Mouse (Mus musculus) MEL (cell line): ENCODE results near the gene Sh3bp4.

Experiments
- CHD2 ChIP-seq: IDR thresholded peaks from 2 replicates; pipeline ENCODE4 v1.6.1; 2011; ENCODE audit warnings: low read length, improper control_type of control experiment
- CTCF ChIP-seq, 3 experiments: IDR thresholded peaks in 2 of 3; conservative IDR thresholded peaks in 1 of 3; 2 replicates each; pipeline ENCODE4 v1.5.1; 2011 to 2012; ENCODE audit warnings: low read length in 3 of 3, low read depth in 2 of 3, mild to moderate bottlenecking in 2 of 3, improper control_type of control experiment in 1 of 3, inconsistent platforms in 1 of 3, mixed read lengths in 1 of 3, moderate library complexity in 1 of 3; ENCODE audit not compliant: control insufficient read depth in 1 of 3, insufficient read depth in 1 of 3, poor library complexity in 1 of 3, severe bottlenecking in 1 of 3
- EP300 ChIP-seq, 2 experiments: IDR thresholded peaks; 2 replicates each; pipeline ENCODE4 v1.6.1; 2011; ENCODE audit warnings: improper control_type of control experiment in 2 of 2, low read length in 2 of 2, low read depth in 1 of 2, mild to moderate bottlenecking in 1 of 2
- HCFC1 ChIP-seq: IDR thresholded peaks from 2 replicates; pipeline ENCODE4 v1.6.1; 2012; ENCODE audit warnings: low read depth, mild to moderate bottlenecking, inconsistent platforms, low read length, improper control_type of control experiment, moderate library complexity
- KAT2A ChIP-seq: conservative IDR thresholded peaks from 2 replicates; pipeline ENCODE4 v1.6.1; 2012; ENCODE audit warnings: low read depth, low read length, improper control_type of control experiment, inconsistent platforms
- MAX ChIP-seq: IDR thresholded peaks from 2 replicates; pipeline ENCODE4 v1.6.1; 2011; ENCODE audit warnings: low read length, improper control_type of control experiment
- NELFE ChIP-seq: IDR thresholded peaks from 2 replicates; pipeline ENCODE4 v1.6.1; 2011; ENCODE audit warnings: low read depth, low read length, improper control_type of control experiment
- POLR2AphosphoS2 ChIP-seq: IDR thresholded peaks from 2 replicates; pipeline ENCODE4 v1.6.1; 2011; ENCODE audit warnings: low read length, improper control_type of control experiment
- UBTF ChIP-seq: IDR thresholded peaks from 2 replicates; pipeline ENCODE4 v1.6.1; 2012; ENCODE audit warnings: low read depth, mild to moderate bottlenecking, inconsistent platforms, low read length, improper control_type of control experiment, moderate library complexity, borderline replicate concordance; ENCODE audit not compliant: insufficient read depth
- ZKSCAN1 ChIP-seq: IDR thresholded peaks from 2 replicates; pipeline ENCODE4 v1.6.1; 2012; ENCODE audit warnings: low read depth, mild to moderate bottlenecking, inconsistent platforms, low read length, improper control_type of control experiment, moderate library complexity

- no peak for TF ChIP-seq KAT2A
- TF ChIP-seq EP300 (IDR thresholded peaks at IDR 0.05; ENCODE audit: low read depth in 1 of 2, low read length in 2 of 2) = no peak
- TF ChIP-seq CTCF (IDR thresholded peaks at IDR 0.05 in 2 of 3, conservative IDR thresholded peaks at IDR 0.05 in 1 of 3; ENCODE audit: control insufficient read depth in 1 of 3, insufficient read depth in 1 of 3, low read depth in 2 of 3, low read length in 3 of 3, poor library complexity in 1 of 3, severe bottlenecking in 1 of 3) = no peak
- no peak for TF ChIP-seq HCFC1
- no peak for TF ChIP-seq CHD2
- TF ChIP-seq ZKSCAN1 = no peak
- no peak for TF ChIP-seq MAX
- TF ChIP-seq NELFE = no peak
- no peak for TF ChIP-seq POLR2AphosphoS2
- TF ChIP-seq UBTF = no peak
These were observed 83.0 kb downstream of the Sh3bp4 start for GRCm38 (mm10) chr1:89153203-89153602.
